Mouse (Mus musculus) heart, adult 2 months (tissue): ENCODE measurements around the gene Lrg1. TPM values are rescaled to one million over a fixed set of nuclear protein-coding genes. Genes with fewer than 3 reads are reported as not detected.

ENCODE experiments used
- DNase-seq, 2 experiments: peaks; one replicate each; pipeline ENCODE4 v3.0.0; 2021
- H3K27ac ChIP-seq: fragments of 200-600 bp; 2 replicates; pipeline ENCODE4 v1.8.1; 2022
- H3K27me3 ChIP-seq: fragments of 200-500 bp; 2 replicates; pipeline ENCODE4 v1.6.1; 2012; ENCODE audit warnings: mild to moderate bottlenecking, low read length, inconsistent platforms, mixed read lengths; ENCODE audit not compliant: control insufficient read depth, insufficient read depth
- H3K36me3 ChIP-seq: fragments of 200-500 bp; 2 replicates; pipeline ENCODE4 v1.6.1; 2012; ENCODE audit warnings: low read length, inconsistent platforms; ENCODE audit not compliant: control insufficient read depth, insufficient read depth
- H3K4me1 ChIP-seq: fragments of 200-500 bp; 2 replicates; pipeline ENCODE4 v1.6.1; 2011; ENCODE audit warnings: low read length; ENCODE audit not compliant: control insufficient read depth, insufficient read depth
- H3K4me3 ChIP-seq: fragments of 200-600 bp; 2 replicates; pipeline ENCODE4 v1.8.1; 2022
- H3K79me2 ChIP-seq: fragments of 200-500 bp; replicated peaks from 2 replicates; pipeline ENCODE4 v1.6.1; 2012; ENCODE audit warnings: mild to moderate bottlenecking, inconsistent platforms, low read length, moderate library complexity, mixed read lengths; ENCODE audit not compliant: control insufficient read depth, insufficient read depth
- H3K9ac ChIP-seq: fragments of 200-500 bp; 2 replicates; pipeline ENCODE4 v1.6.1; 2012; ENCODE audit warnings: low read depth, mild to moderate bottlenecking, control low read depth, inconsistent platforms, low read length, mixed read lengths
- CTCF ChIP-seq: fragments of 200-600 bp; IDR thresholded peaks from 2 replicates; pipeline ENCODE4 v1.8.1; 2022; ENCODE audit warnings: antibody characterized with exemption, mild to moderate bottlenecking, moderate library complexity
- EP300 ChIP-seq: fragments of 200-500 bp; IDR thresholded peaks from 2 replicates; pipeline ENCODE4 v1.6.1; 2011; ENCODE audit warnings: low read depth, low read length, control low read depth; ENCODE audit not compliant: insufficient read depth
- POLR2A ChIP-seq: fragments of 200-500 bp; IDR thresholded peaks from 2 replicates; pipeline ENCODE4 v1.6.1; 2011; ENCODE audit warnings: mild to moderate bottlenecking, low read depth, low read length, control low read depth; ENCODE audit not compliant: insufficient read depth
- WGBS: fragments of 180-500 bp; shearing (Covaris S2); methylation state at CpG from one replicate; pipeline ENCODE4 v1.1.7; 2018; 5-methylcytosine and 5-hydroxymethylcytosine counted together
- intact Hi-C: fragments of 180-260 bp; cut with DNase I; formaldehyde crosslinking; loops from one replicate; pipeline ENCODE4 v1.15.1; 2025
- polyA plus RNA-seq: library from polyadenylated mRNA; depleted of rRNA; stranded (reverse); fragments of >200 nt; gene quantifications from 2 replicates; pipeline ENCODE4 v1.2.3, GENCODE M21; 2012
- total RNA-seq, 2 experiments: library from RNA; stranded (reverse); gene quantifications; 2 replicates each; pipeline ENCODE4 v1.2.3; 2021

The Lrg1 gene
- total and polyA plus RNA-seq, 3 experiments = 57.0 to 77.7 (median 74.6) TPM

DNA sequence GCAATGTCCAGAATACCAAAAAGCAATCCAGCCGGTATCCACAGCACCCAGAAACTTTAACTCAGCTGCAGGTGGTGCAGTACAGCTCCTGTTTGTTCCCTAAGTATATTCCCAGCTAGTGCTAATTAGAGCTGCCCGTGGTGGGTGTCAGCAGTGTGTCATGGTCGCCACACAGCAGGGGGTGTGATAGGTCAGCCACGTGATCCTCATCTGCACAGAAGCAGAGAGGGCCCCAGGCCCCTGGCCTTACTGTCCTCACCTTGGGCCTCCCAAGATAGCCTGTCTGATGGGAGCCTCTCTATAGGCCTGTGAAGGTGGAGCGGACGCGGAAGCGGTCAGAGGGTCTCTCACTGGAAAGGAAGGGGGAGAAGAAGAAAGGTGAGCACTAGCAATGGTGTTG is 23.6 kb downstream of the Lrg1 start:
- intact Hi-C loops = no loop called here
- no peak for DNase-seq
- Histone ChIP-seq H3K79me2 (no peaks in the 10 kb centered on the region), H3K4me1 (no peaks in the 10 kb centered on the region), H3K36me3 (no peaks in the 10 kb centered on the region), H3K27me3 (no peaks in the 10 kb centered on the region), H3K9ac (no peak overlapping the region), H3K27ac (no peak overlapping the region), H3K4me3 (no peak overlapping the region)
- WGBS = 88% methylated on average over 8 of the region's 8 CpGs
- TF ChIP-seq CTCF = no peak
- TF ChIP-seq POLR2A = no peak
- no peak for TF ChIP-seq EP300

DNA sequence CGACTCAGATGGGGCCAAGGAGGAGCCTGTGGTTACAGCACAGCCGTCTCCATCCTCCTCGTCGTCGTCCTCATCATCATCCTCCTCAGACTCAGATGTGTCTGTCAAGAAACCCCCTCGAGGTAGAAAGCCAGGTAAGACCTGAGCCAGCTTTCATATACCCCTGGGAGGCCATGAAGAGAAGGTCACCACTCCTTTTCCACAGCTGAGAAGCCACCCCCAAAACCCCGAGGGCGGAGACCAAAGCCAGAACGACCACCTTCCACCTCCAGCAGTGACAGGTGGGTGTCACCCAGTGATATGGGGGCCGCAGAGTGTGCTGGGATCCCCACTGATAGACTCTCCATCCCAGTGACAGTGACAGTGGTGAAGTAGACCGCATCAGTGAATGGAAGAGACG is 24.9 kb downstream of the Lrg1 start:
- Histone ChIP-seq H3K36me3 (no peaks in the 10 kb centered on the region), H3K4me1 (no peaks in the 10 kb centered on the region), H3K9ac (no peak overlapping the region), H3K4me3 (no peak overlapping the region), H3K27ac (no peak overlapping the region), H3K27me3 (no peaks in the 10 kb centered on the region), H3K79me2 (no peaks in the 10 kb centered on the region)
- WGBS = 89% methylated on average over 12 of the region's 12 CpGs
- no peak for DNase-seq
- intact Hi-C loops = no loop called here
- no peak for TF ChIP-seq POLR2A
- TF ChIP-seq EP300 = no peak
- TF ChIP-seq CTCF = no peak

DNA sequence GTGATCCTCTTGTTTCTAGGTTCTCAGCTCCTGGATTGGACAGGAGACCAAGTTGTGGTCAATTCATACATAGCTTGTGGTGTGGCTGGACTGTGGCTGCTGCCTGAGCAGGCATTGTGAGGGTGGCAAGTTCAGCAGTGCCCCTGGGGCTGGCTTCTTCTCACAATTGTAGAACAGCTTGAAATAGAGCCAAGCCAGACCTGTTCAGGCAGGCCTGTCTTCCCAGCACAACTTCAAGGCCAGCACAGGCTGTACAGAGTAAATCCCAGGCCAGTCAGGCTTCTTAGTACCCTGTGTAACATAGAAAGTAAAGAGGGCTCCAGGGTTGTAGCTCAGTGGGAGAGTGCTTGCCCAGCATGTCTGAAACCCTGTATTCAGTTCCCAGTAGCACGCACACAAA is 29.0 kb downstream of the Lrg1 start:
- no peaks in the 10 kb centered on the region for H3K27me3 ChIP-seq
- H3K4me3 ChIP-seq = no peak overlapping the region
- H3K9ac ChIP-seq = no peak overlapping the region
- intact Hi-C loops = no loop called here
- 97% methylated on average over 1 of the region's 1 CpGs for WGBS
- no peaks in the 10 kb centered on the region for H3K79me2 ChIP-seq
- no peaks in the 10 kb centered on the region for H3K36me3 ChIP-seq
- no peaks in the 10 kb centered on the region for H3K4me1 ChIP-seq
- TF ChIP-seq EP300 (no peak), CTCF (no peak), POLR2A (no peak)
- no peak for DNase-seq
- no peak overlapping the region for H3K27ac ChIP-seq

DNA sequence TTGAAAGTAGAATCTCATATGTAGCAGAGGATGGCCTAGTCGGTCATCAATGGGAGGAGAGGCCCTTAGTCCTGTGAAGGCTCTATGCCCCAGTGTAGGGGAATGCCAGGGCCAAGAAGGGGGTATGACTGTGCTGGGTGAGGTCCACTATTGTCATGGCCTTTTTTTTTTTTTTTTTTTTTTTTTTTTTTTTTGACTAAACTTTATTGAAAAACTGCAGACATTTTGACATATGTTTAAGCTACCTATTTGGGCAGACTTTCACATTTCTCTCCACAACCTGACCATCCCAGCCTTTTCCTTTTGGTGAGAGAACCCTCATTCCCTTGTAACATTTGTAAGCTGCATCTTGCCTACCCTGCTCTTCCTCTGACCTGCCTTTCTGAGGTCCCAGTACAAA is 29.5 kb downstream of the Lrg1 start:
- H3K9ac ChIP-seq = no peak overlapping the region
- no peaks in the 10 kb centered on the region for H3K79me2 ChIP-seq
- H3K4me3 ChIP-seq = no peak overlapping the region
- H3K4me1 ChIP-seq = no peaks in the 10 kb centered on the region
- WGBS = 77% methylated on average over 1 of the region's 1 CpGs
- DNase-seq = no peak
- intact Hi-C loops = no loop called here
- no peak overlapping the region for H3K27ac ChIP-seq
- H3K27me3 ChIP-seq = no peaks in the 10 kb centered on the region
- TF ChIP-seq EP300 = no peak
- no peak for TF ChIP-seq CTCF
- no peak for TF ChIP-seq POLR2A
- H3K36me3 ChIP-seq = no peaks in the 10 kb centered on the region

DNA sequence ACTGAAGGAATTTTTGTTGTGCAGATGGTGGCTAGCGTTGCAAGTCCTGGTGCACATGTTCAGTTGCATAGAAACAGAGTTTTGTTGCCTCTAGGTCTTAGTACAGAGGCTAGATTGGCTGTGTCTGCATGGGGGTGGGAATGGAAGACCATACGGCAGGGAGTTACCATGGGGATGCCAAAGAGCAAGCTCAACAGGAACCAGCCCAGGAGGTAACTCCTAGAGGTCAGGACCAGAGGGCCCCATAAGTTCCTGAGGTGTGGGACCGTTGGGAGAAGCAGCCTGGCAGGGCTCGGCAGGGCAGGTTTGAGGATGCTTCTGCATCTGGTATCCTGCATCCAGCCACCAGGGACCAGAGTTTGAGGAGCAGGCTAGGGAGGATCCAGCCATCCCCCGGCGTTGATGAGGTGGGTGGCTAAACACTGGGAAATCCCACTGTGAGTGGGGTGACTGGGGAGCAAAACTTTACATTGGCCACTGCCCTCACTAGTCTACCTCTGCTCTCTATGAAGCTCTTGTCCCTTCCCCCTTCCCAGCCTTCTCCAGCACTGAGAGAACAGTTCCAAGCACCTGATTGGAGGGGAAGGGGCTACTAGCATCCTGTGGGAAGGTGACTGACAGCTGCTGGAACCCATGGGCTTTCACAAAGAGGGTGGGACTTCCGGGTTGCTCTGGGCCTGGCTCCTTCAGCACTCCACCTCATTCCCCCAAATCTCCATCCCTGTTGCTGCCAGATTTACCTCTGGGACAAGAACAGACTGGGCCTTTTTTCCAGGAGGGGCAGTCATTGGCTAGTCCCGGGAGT is 40.8 kb downstream of the Lrg1 start:
- H3K27ac ChIP-seq = no peak overlapping the region
- H3K4me1 ChIP-seq = peaks cover 11% of the 10 kb centered on the region
- H3K36me3 ChIP-seq = no peaks in the 10 kb centered on the region
- no peak for TF ChIP-seq CTCF
- TF ChIP-seq POLR2A = no peak
- TF ChIP-seq EP300 = no peak
- H3K4me3 ChIP-seq = peak overlapping the region; percentile 71; the same call in 1 of the 2 replicates
- WGBS = 17% methylated on average over 8 of the region's 8 CpGs
- H3K9ac ChIP-seq = 0 out of 2 replicates have a peak overlapping the region, but pooled peaks have one; percentile 16
- DNase-seq = no peak
- H3K27me3 ChIP-seq = no peaks in the 10 kb centered on the region
- intact Hi-C loops = no loop called here
- 0 out of 2 replicates have a peak, but pooled peaks cover 3% of the 10 kb centered on the region for H3K79me2 ChIP-seq

DNA sequence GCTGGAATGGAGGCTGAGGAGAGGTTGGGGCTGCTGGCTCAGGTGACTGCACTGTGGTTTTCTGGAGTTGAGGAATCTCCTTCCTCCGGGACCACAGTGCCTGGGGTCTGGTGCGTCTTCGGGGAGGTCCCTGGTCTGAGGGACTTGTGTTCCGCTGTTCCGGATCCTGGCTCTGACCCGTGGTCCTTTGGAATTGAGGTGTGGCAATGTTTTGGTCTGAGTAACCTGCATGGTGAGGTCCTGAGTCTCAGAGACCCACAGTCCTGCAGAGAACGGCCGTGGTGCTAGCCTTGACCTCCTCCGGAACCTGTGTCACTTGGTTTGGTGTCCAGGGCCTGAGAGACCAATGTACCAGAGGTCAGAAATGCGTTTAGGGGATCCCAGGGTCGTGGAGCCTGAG is 41.9 kb downstream of the Lrg1 start:
- intact Hi-C loops = loop anchor here (2.0 kb wide), 1 partner anchor 53 kb away; no protein-coding TSS in a partner anchor
- WGBS = 2% methylated on average over 11 of the region's 11 CpGs
- TF ChIP-seq CTCF (no peak), EP300 (no peak), POLR2A (no peak)

More for the DNA sequence above, 41.9 kb downstream of the Lrg1 start:
- peaks cover 13% of the 10 kb centered on the region for H3K4me1 ChIP-seq
- 0 out of 2 replicates have a peak, but pooled peaks cover 3% of the 10 kb centered on the region for H3K79me2 ChIP-seq
- peak overlapping the region; percentile 71 for H3K4me3 ChIP-seq
- no peaks in the 10 kb centered on the region for H3K27me3 ChIP-seq
- peak overlapping the region; percentile 93 for H3K9ac ChIP-seq
- no peak for DNase-seq
- no peaks in the 10 kb centered on the region for H3K36me3 ChIP-seq
- H3K27ac ChIP-seq = peak overlapping the region; percentile 83
